Mouse (Mus musculus) embryonic facial prominence, embryonic 15.5 days (tissue): ENCODE results near the gene Idua. TPM values are rescaled to one million over a fixed set of nuclear protein-coding genes. Genes with fewer than 3 reads are reported as not detected.
A peak's percentile ranks its signal among the peaks of the same experiment; 100 is the strongest.

ENCODE experiments used
- ATAC-seq: fragments of 200-750 bp; cut with Nextera tagmentation; 2 replicates; pipeline ENCODE4 v1.8.0; 2017; ENCODE audit warnings: low read depth, moderate TSS enrichment; ENCODE audit not compliant: insufficient number of reproducible peaks, low FRiP score, low TSS enrichment
- H3K27ac ChIP-seq: fragments of 300-500 bp; sonication (generic); replicated peaks from 2 replicates; pipeline ENCODE4 v1.5.1; 2015; ENCODE audit warnings: mild to moderate bottlenecking, inconsistent platforms
- H3K27me3 ChIP-seq: fragments of 300-500 bp; sonication (generic); 2 replicates; pipeline ENCODE4 v1.6.1; 2015; ENCODE audit warnings: inconsistent platforms
- H3K36me3 ChIP-seq: fragments of 300-500 bp; sonication (generic); 2 replicates; pipeline ENCODE4 v1.6.1; 2015; ENCODE audit warnings: mild to moderate bottlenecking, inconsistent platforms
- H3K4me1 ChIP-seq: fragments of 300-500 bp; sonication (generic); 2 replicates; pipeline ENCODE4 v1.6.1; 2015; ENCODE audit warnings: inconsistent platforms
- H3K4me2 ChIP-seq: fragments of 300-500 bp; sonication (generic); replicated peaks from 2 replicates; pipeline ENCODE4 v1.6.1; 2015; ENCODE audit warnings: mild to moderate bottlenecking, inconsistent platforms
- H3K4me3 ChIP-seq: fragments of 300-500 bp; sonication (generic); replicated peaks from 2 replicates; pipeline ENCODE4 v1.5.1; 2015; ENCODE audit warnings: mild to moderate bottlenecking, inconsistent platforms
- H3K9ac ChIP-seq: fragments of 300-500 bp; sonication (generic); 2 replicates; pipeline ENCODE4 v1.6.1; 2015; ENCODE audit warnings: inconsistent platforms
- H3K9me3 ChIP-seq: fragments of 300-500 bp; sonication (generic); replicated peaks from 2 replicates; pipeline ENCODE4 v1.6.1; 2016; ENCODE audit warnings: inconsistent platforms
- WGBS: fragments of 180-500 bp; shearing (Covaris S2); methylation state at CpG from one replicate; pipeline ENCODE4 v1.1.7; 2015; 5-methylcytosine and 5-hydroxymethylcytosine counted together
- polyA plus RNA-seq: library from polyadenylated mRNA; unstranded; fragments of >200 nt; fragmentation: Nextera tagmentation; extraction: Ambion mirVana; gene quantifications from 2 replicates; pipeline ENCODE4 v1.2.1, GENCODE M21; 2015

The Idua gene
- polyA plus RNA-seq, 1 experiment from 2014 or later: 18.1 TPM

DNA sequence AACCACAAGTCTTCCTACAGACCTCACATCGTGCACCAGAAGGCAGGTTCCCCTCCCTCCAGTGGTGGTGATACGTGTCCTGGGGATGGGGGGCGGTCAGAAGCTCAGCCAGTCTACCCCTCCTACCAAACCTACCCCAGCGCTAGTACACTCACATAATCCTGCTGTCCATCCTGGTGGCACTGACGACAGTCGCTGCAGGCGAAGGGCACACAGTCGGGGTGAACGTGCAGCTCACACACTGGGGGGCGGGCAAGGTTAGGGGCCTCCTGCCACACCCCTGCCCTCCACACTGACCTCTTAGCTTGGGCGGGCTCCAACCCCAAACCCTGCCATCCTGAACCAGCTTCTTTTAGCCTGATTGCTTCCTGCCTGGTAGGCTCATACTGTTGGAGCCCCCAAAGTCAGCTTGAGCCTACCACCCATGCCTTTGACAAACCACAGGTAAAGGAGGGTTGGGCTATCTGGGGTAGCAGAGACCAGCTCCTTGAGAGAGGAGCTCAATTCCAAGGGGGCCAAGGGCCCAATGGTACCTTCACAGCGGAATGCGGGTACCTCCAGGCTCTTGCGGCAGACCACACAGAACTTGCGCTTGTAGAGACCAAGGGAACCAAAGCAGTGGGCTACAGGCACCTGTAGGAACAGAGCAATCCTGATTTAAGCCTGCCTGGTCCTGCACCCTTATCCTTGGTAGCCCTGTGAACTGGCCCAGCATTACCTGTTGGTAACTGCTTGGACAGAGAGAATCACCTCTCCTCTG, 4.1 kb upstream of the Idua start:
- H3K4me2 ChIP-seq: no peak overlapping the region
- peaks cover 57% of the 10 kb centered on the region for H3K36me3 ChIP-seq
- peaks cover 27% of the 10 kb centered on the region for H3K4me1 ChIP-seq
- ATAC-seq: no peak
- no peaks in the 10 kb centered on the region for H3K27me3 ChIP-seq
- WGBS: 92% methylated on average over 15 of the region's 15 CpGs
- H3K27ac ChIP-seq: no peak overlapping the region
- no peak overlapping the region for H3K4me3 ChIP-seq
- H3K9ac ChIP-seq: no peak overlapping the region
- no peaks in the 10 kb centered on the region for H3K9me3 ChIP-seq

DNA sequence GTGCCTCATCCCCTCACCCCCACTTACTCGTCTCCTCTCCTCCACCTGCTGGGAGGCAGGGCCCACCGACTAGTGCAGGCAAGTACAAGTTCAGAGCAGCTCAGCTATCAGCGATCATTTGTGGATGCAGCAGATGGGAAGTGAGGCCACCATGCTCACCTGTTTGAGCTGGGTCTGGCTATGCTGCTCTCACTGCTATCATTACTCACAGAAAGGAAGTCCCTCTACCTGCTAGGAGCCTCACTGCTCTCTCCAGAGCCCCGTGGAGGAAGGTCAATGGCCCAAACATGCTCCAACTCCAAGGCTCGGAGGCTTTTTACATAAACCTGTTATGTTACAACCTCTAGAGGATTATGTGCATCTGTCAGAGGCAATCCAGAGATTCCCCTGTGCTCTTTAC, 2.7 kb upstream of the Idua start:
- no peak overlapping the region for H3K4me3 ChIP-seq
- no peaks in the 10 kb centered on the region for H3K9me3 ChIP-seq
- H3K27me3 ChIP-seq: no peaks in the 10 kb centered on the region
- H3K27ac ChIP-seq: no peak overlapping the region
- H3K4me1 ChIP-seq: peaks cover 27% of the 10 kb centered on the region
- ATAC-seq: no peak
- H3K9ac ChIP-seq: no peak overlapping the region
- H3K36me3 ChIP-seq: peaks cover 47% of the 10 kb centered on the region
- 71% methylated on average over 5 of the region's 5 CpGs for WGBS
- H3K4me2 ChIP-seq: no peak overlapping the region

DNA sequence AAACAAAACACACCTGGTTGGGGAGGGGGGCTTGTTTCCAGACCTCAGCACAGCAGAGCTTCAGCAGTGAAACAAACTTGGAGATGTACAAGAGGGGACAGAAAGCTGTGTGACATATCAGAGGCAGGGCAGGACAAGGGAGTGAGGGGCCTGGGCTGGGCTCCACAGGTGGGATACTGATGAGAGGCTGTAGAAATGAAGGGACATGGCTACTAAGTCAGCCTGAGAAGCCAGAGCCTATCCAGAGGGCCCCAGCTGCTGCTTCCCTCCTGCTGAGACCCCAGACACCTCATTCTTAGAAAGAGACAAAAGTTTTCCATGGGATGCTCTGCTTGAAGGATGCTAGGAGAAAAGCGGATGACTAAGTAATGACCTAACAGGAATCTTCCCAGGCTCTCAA, 1.5 kb upstream of the Idua start:
- H3K27ac ChIP-seq: no peak overlapping the region
- peaks cover 35% of the 10 kb centered on the region for H3K36me3 ChIP-seq
- no peak overlapping the region for H3K9ac ChIP-seq
- no peaks in the 10 kb centered on the region for H3K9me3 ChIP-seq
- H3K27me3 ChIP-seq: no peaks in the 10 kb centered on the region
- peaks cover 27% of the 10 kb centered on the region for H3K4me1 ChIP-seq
- H3K4me3 ChIP-seq: no peak overlapping the region
- WGBS: 85% methylated on average over 1 of the region's 1 CpGs
- H3K4me2 ChIP-seq: no peak overlapping the region
- ATAC-seq: no peak

DNA sequence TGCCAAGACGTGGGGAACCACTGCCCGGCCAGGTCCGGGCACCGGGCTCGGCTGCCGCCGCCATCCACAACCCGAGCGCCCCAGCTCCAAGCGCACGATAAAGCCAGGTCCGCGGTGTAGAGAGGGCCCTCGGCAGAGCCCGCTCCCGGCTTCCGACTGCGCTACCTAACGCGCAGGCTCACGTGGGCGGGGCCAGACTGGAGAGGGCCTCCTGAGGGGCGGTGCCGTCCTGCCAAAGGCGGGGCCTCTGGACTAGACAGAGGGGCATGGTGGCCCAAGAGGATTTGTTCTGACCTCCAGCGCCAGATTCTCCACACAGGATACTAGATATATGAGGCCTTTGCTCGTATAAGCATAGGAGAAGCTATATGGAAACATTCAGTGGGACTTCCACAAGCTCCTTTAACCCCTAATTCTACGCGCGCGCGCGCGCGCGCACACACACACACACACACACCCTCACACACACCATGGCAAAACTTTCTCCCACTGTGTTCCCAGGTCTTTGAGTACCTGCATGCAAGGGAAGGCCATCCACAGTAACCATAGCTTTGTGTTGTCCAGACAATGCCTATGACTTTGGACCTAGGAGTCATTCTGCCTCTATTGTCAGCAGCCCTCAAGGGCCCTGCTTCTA, 619 bp downstream of the Idua start:
- peak overlapping the region; percentile 93 for H3K4me3 ChIP-seq
- H3K27ac ChIP-seq: 0 out of 2 replicates have a peak overlapping the region, but pooled peaks have one; percentile 55
- WGBS: 10% methylated on average over 36 of the region's 36 CpGs
- peak overlapping the region; percentile 96 for H3K9ac ChIP-seq
- H3K9me3 ChIP-seq: no peaks in the 10 kb centered on the region
- H3K4me2 ChIP-seq: peak overlapping the region; percentile 89
- H3K4me1 ChIP-seq: peaks cover 27% of the 10 kb centered on the region
- H3K27me3 ChIP-seq: no peaks in the 10 kb centered on the region
- peak; percentile 96 for ATAC-seq
- peaks cover 14% of the 10 kb centered on the region for H3K36me3 ChIP-seq

DNA sequence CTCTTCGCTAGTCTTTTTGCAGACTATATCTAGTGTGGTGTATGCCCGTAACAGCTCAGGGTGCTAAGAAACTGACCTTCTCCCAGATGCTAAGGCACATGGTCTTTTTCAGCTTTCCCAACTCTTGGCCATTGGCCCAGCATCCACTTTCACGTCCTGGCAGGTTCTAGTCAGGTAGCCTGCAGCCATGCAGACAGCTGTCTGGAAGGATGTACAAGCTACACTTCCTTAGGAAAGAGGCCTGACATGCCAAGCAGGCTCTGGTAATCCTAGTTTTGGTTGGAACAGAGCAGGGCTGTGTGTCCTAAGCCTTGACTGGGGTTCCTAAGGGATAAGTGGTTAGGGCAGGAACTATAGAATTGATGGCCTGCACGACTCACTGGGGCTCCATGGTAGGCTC, 2.6 kb downstream of the Idua start:
- Histone ChIP-seq H3K9me3 (no peaks in the 10 kb centered on the region), H3K9ac (no peak overlapping the region), H3K27me3 (no peaks in the 10 kb centered on the region), H3K4me3 (no peak overlapping the region), H3K27ac (no peak overlapping the region), H3K4me2 (no peak overlapping the region), H3K36me3 (0 out of 2 replicates have a peak, but pooled peaks cover under 1% of the 10 kb centered on the region), H3K4me1 (peaks cover 27% of the 10 kb centered on the region)
- WGBS: 77% methylated on average over 4 of the region's 4 CpGs
- no peak for ATAC-seq

DNA sequence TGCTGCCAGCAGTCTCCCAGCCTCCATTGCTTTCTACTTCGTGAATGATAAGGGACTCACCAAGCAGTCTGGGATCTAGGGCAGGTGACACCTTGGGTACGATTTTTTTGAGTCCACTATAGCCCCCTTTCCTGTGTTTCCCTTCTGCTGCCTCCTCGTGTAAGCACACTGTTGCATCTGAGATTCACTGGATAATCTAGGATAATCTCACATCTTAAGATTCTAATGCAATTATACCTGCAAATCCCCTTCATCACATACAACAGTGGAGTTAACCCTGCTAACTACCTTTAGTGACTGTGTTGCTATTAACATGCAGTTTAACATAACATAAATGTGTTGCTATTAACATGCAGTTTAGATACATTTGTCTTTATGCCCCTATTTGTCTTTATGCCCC, 4.9 kb downstream of the Idua start:
- H3K4me1 ChIP-seq: peaks cover 18% of the 10 kb centered on the region
- H3K9ac ChIP-seq: no peak overlapping the region
- no peak overlapping the region for H3K4me3 ChIP-seq
- 29% methylated on average over 3 of the region's 3 CpGs for WGBS
- no peaks in the 10 kb centered on the region for H3K9me3 ChIP-seq
- H3K4me2 ChIP-seq: no peak overlapping the region
- H3K27ac ChIP-seq: no peak overlapping the region
- H3K27me3 ChIP-seq: no peaks in the 10 kb centered on the region
- no peak for ATAC-seq
- H3K36me3 ChIP-seq: no peaks in the 10 kb centered on the region

DNA sequence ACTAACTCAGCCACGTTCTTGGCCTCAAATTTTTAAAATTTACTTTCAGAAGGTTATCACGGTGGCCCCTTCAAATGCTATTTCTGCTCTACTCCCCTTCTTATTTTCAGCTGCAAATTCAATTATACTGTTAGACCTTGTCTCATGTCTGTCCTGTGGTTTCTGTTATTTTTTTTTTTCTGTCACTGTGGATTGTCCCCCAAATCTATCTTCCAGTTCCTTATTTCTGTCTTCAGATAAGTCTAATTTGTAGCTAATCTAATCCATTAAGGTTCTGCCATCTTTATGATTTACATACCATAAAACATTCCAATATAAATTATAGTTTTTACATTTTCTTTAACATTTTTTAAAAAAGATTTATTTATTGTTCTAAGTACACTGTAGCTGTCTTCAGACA, 7.2 kb downstream of the Idua start:
- no peak overlapping the region for H3K27ac ChIP-seq
- no peak overlapping the region for H3K4me2 ChIP-seq
- H3K4me1 ChIP-seq: peaks cover 16% of the 10 kb centered on the region
- no peak overlapping the region for H3K4me3 ChIP-seq
- no peaks in the 10 kb centered on the region for H3K27me3 ChIP-seq
- ATAC-seq: no peak
- H3K9me3 ChIP-seq: no peaks in the 10 kb centered on the region
- peaks cover 11% of the 10 kb centered on the region for H3K36me3 ChIP-seq
- WGBS: 61% methylated on average over 2 of the region's 2 CpGs
- H3K9ac ChIP-seq: no peak overlapping the region

DNA sequence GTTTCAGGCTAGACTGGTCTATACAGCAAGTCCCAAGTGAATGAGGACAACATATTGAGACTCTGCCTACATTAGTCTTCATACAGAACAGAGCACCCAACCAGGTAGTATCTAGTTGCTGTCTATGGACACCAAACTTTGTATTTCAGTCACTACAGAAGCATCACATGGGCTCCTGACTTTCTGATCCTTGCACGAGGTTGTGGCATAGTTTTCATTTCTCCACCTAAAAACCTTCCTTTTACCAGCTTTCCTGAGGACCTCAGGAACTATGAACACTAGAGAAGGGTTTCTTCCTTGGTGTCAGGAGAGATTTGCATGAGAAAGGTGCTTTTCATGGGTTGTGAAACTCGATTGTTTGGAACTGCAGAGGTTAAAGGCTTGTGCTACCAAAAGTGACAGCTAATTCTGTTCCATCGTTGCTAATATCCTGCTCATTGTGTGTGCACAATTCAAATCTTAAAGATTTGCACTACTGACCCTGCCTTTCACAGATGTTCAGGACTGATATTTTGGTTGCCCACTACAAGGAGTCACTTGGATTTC, 8.3 kb downstream of the Idua start:
- H3K4me2 ChIP-seq: peak overlapping the region; percentile 62
- peak overlapping the region; percentile 70 for H3K9ac ChIP-seq
- H3K36me3 ChIP-seq: peaks cover 17% of the 10 kb centered on the region
- H3K27me3 ChIP-seq: no peaks in the 10 kb centered on the region
- peak overlapping the region; percentile 94 for H3K27ac ChIP-seq
- H3K4me3 ChIP-seq: peak overlapping the region; percentile 57
- peaks cover 16% of the 10 kb centered on the region for H3K4me1 ChIP-seq
- WGBS: 15% methylated on average over 3 of the region's 3 CpGs
- ATAC-seq: no peak
- no peaks in the 10 kb centered on the region for H3K9me3 ChIP-seq

DNA sequence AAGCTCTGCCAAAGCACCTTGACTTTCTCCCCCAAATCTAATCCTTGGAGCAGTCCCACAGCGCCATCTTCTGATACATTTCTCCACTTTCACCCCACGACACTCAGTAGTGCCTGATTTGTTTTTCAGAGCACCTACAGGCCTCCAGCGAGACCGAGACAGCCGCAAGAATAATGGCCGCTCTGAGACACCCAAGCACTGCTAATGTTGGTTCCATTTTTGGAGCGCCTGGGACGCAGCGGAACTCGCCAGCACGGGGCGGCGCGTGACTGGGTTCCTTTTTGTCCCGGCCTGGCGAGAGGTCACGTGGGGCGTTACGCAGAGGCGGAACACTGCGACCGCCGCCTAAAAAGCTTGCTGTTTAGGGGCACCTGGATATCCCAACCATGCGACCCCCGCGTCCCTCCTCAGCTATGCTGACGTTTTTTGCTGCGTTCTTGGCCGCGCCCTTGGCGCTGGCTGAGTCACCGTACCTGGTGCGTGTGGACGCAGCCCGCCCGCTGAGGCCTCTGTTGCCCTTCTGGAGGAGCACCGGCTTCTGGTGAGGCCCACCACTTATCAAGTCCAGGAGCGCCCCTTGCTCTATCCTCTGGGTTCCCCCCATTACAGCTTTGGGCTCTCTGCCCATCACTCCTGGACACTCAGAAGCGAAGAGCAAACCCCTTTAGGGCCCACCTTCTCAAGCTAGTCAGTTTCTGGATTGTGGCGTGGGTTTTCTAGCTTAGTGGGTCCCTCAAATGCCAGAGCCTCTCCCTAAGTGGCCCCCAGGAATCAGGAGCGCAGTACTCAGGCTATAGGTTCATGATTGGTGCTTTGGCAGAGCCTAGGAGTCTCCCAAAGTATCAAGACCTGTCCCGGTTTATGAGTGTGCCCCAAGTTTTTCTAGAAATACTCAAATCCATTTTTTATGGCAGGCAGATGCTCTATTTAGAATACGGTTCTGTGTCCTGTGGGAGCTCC, 9.1 kb downstream of the Idua start, which contains the start of gene Dgkq:
TSS of gene Dgkq (minus strand) at position 696 of the 960 bp plus-strand sequence.
- ATAC-seq: peak; percentile 84
- Histone ChIP-seq H3K36me3 (peaks cover 17% of the 10 kb centered on the region), H3K4me1 (peaks cover 16% of the 10 kb centered on the region), H3K27ac (peak within 1 kb of the TSS; percentile 94), H3K9ac (peak within 1 kb of the TSS; percentile 70), H3K9me3 (no peaks in the 10 kb centered on the region), H3K27me3 (no peaks in the 10 kb centered on the region), H3K4me2 (peak within 1 kb of the TSS; percentile 62), H3K4me3 (peak within 1 kb of the TSS; percentile 57)
- 4% methylated on average over 43 of the region's 43 CpGs for WGBS

DNA sequence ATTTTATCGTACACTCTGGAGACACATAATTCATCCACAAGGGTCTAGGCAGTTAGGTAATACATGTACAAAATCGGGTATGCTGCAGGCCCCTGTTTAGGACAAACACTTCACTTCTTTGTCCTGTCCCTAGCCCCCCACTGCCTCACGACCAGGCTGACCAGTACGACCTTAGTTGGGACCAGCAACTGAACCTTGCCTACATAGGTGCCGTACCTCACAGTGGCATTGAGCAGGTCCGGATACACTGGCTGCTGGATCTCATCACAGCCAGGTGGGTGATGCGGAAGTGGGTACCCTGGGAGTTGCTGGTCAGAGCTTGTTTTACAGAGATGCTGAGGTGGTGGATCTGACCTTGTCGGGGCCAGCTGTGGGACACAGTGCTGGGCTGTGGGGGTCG, 9.9 kb downstream of the Idua start:
- H3K4me1 ChIP-seq: peaks cover 16% of the 10 kb centered on the region
- peak overlapping the region; percentile 57 for H3K4me3 ChIP-seq
- no peak for ATAC-seq
- H3K9ac ChIP-seq: peak overlapping the region; percentile 70; the same call in 1 of the 2 replicates
- WGBS: 75% methylated on average over 9 of the region's 9 CpGs
- no peaks in the 10 kb centered on the region for H3K9me3 ChIP-seq
- H3K27ac ChIP-seq: peak overlapping the region; percentile 94; the same call in 1 of the 2 replicates
- H3K36me3 ChIP-seq: peaks cover 17% of the 10 kb centered on the region
- no peaks in the 10 kb centered on the region for H3K27me3 ChIP-seq
- H3K4me2 ChIP-seq: peak overlapping the region; percentile 62

DNA sequence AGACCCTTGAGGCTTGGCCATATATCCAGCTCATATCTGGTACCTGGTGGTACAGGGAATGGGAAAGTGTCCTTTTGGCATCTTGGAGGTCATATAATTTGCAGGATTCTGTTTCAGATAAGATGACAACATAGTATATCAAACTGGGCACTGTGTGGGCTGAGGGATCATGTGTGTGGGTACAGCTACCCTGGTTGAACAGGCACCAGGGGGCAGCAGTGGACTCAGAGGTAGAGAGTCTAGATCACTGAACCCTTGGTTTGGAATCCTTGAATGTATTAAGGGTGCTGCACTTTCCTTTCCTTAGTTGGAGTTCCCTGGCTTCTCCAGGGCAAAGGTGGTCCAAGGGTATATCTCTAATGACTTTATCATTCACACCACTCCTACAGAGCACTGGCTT, 10.7 kb downstream of the Idua start:
- H3K4me3 ChIP-seq: no peak overlapping the region
- no peak for ATAC-seq
- H3K36me3 ChIP-seq: peaks cover 17% of the 10 kb centered on the region
- no peak overlapping the region for H3K9ac ChIP-seq
- H3K4me2 ChIP-seq: no peak overlapping the region
- H3K27ac ChIP-seq: no peak overlapping the region
- no peaks in the 10 kb centered on the region for H3K27me3 ChIP-seq
- H3K4me1 ChIP-seq: peaks cover 16% of the 10 kb centered on the region
- no peaks in the 10 kb centered on the region for H3K9me3 ChIP-seq
